In the genomic region with DNA sequence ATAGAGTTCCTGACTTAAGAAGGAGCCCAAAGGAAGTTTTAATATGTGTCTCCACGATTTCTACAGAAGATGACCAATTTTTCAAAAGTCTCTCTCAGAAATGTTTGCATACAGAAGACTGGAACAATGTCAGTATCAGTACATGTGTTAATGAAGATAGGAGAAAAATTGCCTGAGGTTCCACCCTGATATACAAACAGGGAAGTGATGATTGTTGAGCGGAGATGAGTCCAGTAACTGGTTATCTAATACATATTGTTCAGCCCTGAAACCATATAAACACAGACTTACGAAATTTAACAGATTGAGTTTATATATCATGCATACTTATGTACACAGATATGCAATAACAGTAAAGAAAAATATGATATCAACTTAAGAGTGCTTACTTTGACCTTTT, we compare ENCODE assay signal across 23 mouse cellular contexts.
DNase-seq lines count a peak whose midpoint lies in the region; ATAC-seq and TF ChIP-seq lines count a peak whose summit lies in the region.
"Had no signal": no experiment of that assay in that cellular context is flagged by ENCODE, and none has a peak within 500 bp of the region (broad histone marks: within the 10 kb centered on the region; RNA-seq: fewer than 3 reads in every experiment).

No protein-coding gene starts in this region.

- no peak for TF ChIP-seq POLR2A in MEL (IDR thresholded peaks at IDR 0.05; ENCODE audit: control insufficient read depth in 1 of 2, insufficient read depth in 1 of 2, low read depth in 1 of 2, low read length in 2 of 2, poor library complexity in 1 of 2)

- DNase-seq in midbrain, embryonic 11.5 days (ENCODE audit: low spot score, missing footprints) = peak; percentile 53
- DNase-seq in midbrain, embryonic 14.5 days = no peak
- peak; percentile 11 for DNase-seq in MEL (ENCODE audit: low read depth, low spot score)
- DNase-seq in MEL-GATA-1-ER (ENCODE audit: extremely low read depth, low read depth) = peak; percentile 8
- DNase-seq in embryonic facial prominence, embryonic 10.5 days (ENCODE audit: low spot score) = no peak
- DNase-seq: adrenal gland, adult 2 months; adrenal gland, adult 8-10 months; adrenal gland, postnatal 10 days; adrenal gland, postnatal 14 days; adrenal gland, postnatal 25 days; adrenal gland, postnatal 36 days; B cell, adult 2 months; cerebellum, adult 11 months; cerebellum, adult 11-12 months; cerebellum, adult 18-20 months; cerebellum, adult 2 months; cerebellum, adult 8-10 months had no signal

- TF ChIP-seq RAD21 in MEL (IDR thresholded peaks at IDR 0.05; ENCODE audit: low read depth, low read length) = no peak

- ATAC-seq in midbrain, embryonic 11.5 days (ENCODE audit: low FRiP score) = no peak
- ATAC-seq in midbrain, embryonic 14.5 days (ENCODE audit: low FRiP score, low TSS enrichment) = no peak
- no peak for ATAC-seq in granulocyte monocyte progenitor cell, adult 5-6 weeks (replicated peaks; ENCODE audit: poor library complexity, severe bottlenecking)
- ATAC-seq: activated CD4-positive, CD25-positive, alpha-beta regulatory T cell, adult 4 months; CD4-positive, CD25-positive, alpha-beta regulatory T cell, adult 4 months; Patski had no signal

- no peak overlapping the region for H3K4me3 ChIP-seq in midbrain, embryonic 11.5 days (ENCODE audit: low read depth, low read length)
- H3K4me3 ChIP-seq in midbrain, embryonic 14.5 days (replicated peaks; ENCODE audit: low read depth, low read length) = no peak overlapping the region
- no peak overlapping the region for H3K4me3 ChIP-seq in MEL (ENCODE audit: control insufficient read depth in 1 of 2, insufficient read depth in 1 of 2, low read depth in 2 of 2, low read length in 2 of 2)
- no peak overlapping the region for H3K4me3 ChIP-seq in embryonic facial prominence, embryonic 10.5 days

- H3K36me3 ChIP-seq in midbrain, embryonic 11.5 days (ENCODE audit: control insufficient read depth, insufficient read depth, low read length) = no peaks in the 10 kb centered on the region
- no peaks in the 10 kb centered on the region for H3K36me3 ChIP-seq in midbrain, embryonic 14.5 days (ENCODE audit: control insufficient read depth, insufficient read depth, low read length)
- H3K36me3 ChIP-seq in MEL (ENCODE audit: control insufficient read depth in 1 of 2, insufficient read depth in 2 of 2, low read length in 2 of 2) = no peaks in the 10 kb centered on the region
- H3K36me3 ChIP-seq in embryonic facial prominence, embryonic 10.5 days (replicated peaks) = no peaks in the 10 kb centered on the region
- H3K36me3 ChIP-seq: G1E had no signal

- H3K27me3 ChIP-seq in midbrain, embryonic 11.5 days (ENCODE audit: control insufficient read depth, insufficient read depth, low read length) = no peaks in the 10 kb centered on the region
- H3K27me3 ChIP-seq in midbrain, embryonic 14.5 days (ENCODE audit: control insufficient read depth, insufficient read depth, low read length) = no peaks in the 10 kb centered on the region
- no peaks in the 10 kb centered on the region for H3K27me3 ChIP-seq in MEL (ENCODE audit: control insufficient read depth in 1 of 2, insufficient read depth in 2 of 2, low read length in 2 of 2)
- no peaks in the 10 kb centered on the region for H3K27me3 ChIP-seq in embryonic facial prominence, embryonic 10.5 days (replicated peaks; ENCODE audit: low read depth, poor library complexity, severe bottlenecking)
- H3K27me3 ChIP-seq: CH12.LX, Patski had no signal

- H3K9ac ChIP-seq in midbrain, embryonic 11.5 days (ENCODE audit: low read length) = no peak overlapping the region
- no peak overlapping the region for H3K9ac ChIP-seq in midbrain, embryonic 14.5 days (replicated peaks; ENCODE audit: low read length)
- no peak overlapping the region for H3K9ac ChIP-seq in MEL (ENCODE audit: control insufficient read depth, low read depth, low read length, poor library complexity, severe bottlenecking)

- TF ChIP-seq CTCF in MEL (IDR thresholded peaks at IDR 0.05 in 2 of 3, conservative IDR thresholded peaks at IDR 0.05 in 1 of 3; ENCODE audit: control insufficient read depth in 1 of 3, insufficient read depth in 1 of 3, low read depth in 2 of 3, low read length in 3 of 3, poor library complexity in 1 of 3, severe bottlenecking in 1 of 3) = no peak

- no peak overlapping the region for H3K27ac ChIP-seq in midbrain, embryonic 11.5 days (ENCODE audit: low read depth, low read length)
- no peak overlapping the region for H3K27ac ChIP-seq in midbrain, embryonic 14.5 days (replicated peaks; ENCODE audit: low read depth, low read length)
- no peak overlapping the region for H3K27ac ChIP-seq in MEL (ENCODE audit: control insufficient read depth, low read depth, low read length)
- no peak overlapping the region for H3K27ac ChIP-seq in embryonic facial prominence, embryonic 10.5 days (replicated peaks)

- H3K4me2 ChIP-seq in midbrain, embryonic 11.5 days = no peak overlapping the region
- no peak overlapping the region for H3K4me2 ChIP-seq in midbrain, embryonic 14.5 days (ENCODE audit: low read length)

- H3K4me1 ChIP-seq in midbrain, embryonic 11.5 days (ENCODE audit: control insufficient read depth, insufficient read depth, low read length) = no peaks in the 10 kb centered on the region
- no peaks in the 10 kb centered on the region for H3K4me1 ChIP-seq in midbrain, embryonic 14.5 days (ENCODE audit: control insufficient read depth, insufficient read depth, low read length)
- no peaks in the 10 kb centered on the region for H3K4me1 ChIP-seq in MEL (ENCODE audit: control insufficient read depth in 1 of 2, insufficient read depth in 2 of 2, low read length in 2 of 2)
- H3K4me1 ChIP-seq in embryonic facial prominence, embryonic 10.5 days = no peaks in the 10 kb centered on the region

- peak in 1 of 2 experiments; percentile 51; a peak in 2 of 4 replicates for TF ChIP-seq EP300 in MEL (IDR thresholded peaks at IDR 0.05; ENCODE audit: low read depth in 1 of 2, low read length in 2 of 2)

- WGBS in midbrain, embryonic 11.5 days = 82% methylated on average over 3 of the region's 3 CpGs
- WGBS in midbrain, embryonic 14.5 days = 91% methylated on average over 3 of the region's 3 CpGs
- WGBS in embryonic facial prominence, embryonic 10.5 days = 86% methylated on average over 3 of the region's 3 CpGs

- no peaks in the 10 kb centered on the region for H3K79me2 ChIP-seq in MEL (ENCODE audit: control insufficient read depth, insufficient read depth, low read length, poor library complexity)

- no peaks in the 10 kb centered on the region for H3K9me3 ChIP-seq in midbrain, embryonic 11.5 days (ENCODE audit: control insufficient read depth, low read length)
- H3K9me3 ChIP-seq in midbrain, embryonic 14.5 days (ENCODE audit: control insufficient read depth, low read length) = no peaks in the 10 kb centered on the region
- H3K9me3 ChIP-seq in MEL (replicated peaks; ENCODE audit: insufficient read depth, low read length) = no peaks in the 10 kb centered on the region
- no peaks in the 10 kb centered on the region for H3K9me3 ChIP-seq in embryonic facial prominence, embryonic 10.5 days
- H3K9me3 ChIP-seq: G1E had no signal

TF ChIP-seq in MEL, 35 proteins besides CTCF, POLR2A, EP300 and RAD21:
- TF ChIP-seq TCF12 (IDR thresholded peaks at IDR 0.05; ENCODE audit: low read depth, low read length) = peak; percentile 61; the same call in 1 of the 2 replicates
- TF ChIP-seq MAZ (IDR thresholded peaks at IDR 0.05; ENCODE audit: low read depth, low read length) = no peak
- 0 out of 2 replicates have a peak, but pooled peaks have one; percentile 11 for TF ChIP-seq RCOR1 (IDR thresholded peaks at IDR 0.05; ENCODE audit: low read depth, low read length)
- TF ChIP-seq GATA1 (IDR thresholded peaks at IDR 0.05; ENCODE audit: low read depth, low read length) = 0 out of 2 replicates have a peak, but pooled peaks have one; percentile 14

Comparison
In these comparisons a context has a peak if more than half of its experiments do, and no peak if none do; other contexts are left out.
1. DNase-seq: peak in midbrain, embryonic 11.5 days (single experiment), MEL (single experiment) and MEL-GATA-1-ER (single experiment); none in midbrain, embryonic 14.5 days (single experiment) and embryonic facial prominence, embryonic 10.5 days (single experiment).